Mouse (Mus musculus): ENCODE data around the gene Tcf20.

DNA sequence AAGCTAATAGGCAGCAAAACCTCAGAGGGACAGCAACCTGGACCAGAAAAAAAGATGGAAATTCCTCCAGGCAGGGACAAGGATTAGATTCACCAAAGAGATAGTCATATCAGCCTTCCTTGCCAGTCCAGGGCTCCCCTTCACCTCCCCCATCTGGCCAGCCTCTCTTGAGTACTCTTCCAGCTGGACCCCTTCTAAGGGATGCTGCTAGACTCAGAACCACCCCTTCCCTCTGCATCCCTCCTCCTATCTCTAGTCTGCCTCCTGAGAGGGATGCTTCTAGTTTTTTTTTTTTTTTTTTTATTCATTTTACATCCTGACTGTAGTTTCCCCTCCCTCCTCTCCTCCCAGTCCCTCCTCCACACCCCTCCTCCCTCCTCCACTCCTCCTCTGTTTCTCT lies 8.8 kb upstream of the Tcf20 start:
- TF ChIP-seq POLR2A (IDR thresholded peaks at IDR 0.05; ENCODE audit: control insufficient read depth, extremely low read depth, insufficient read depth, low read length, poor library complexity) (no peak), CTCF (IDR thresholded peaks at IDR 0.05; ENCODE audit: borderline replicate concordance, control insufficient read depth, extremely low read depth, insufficient read depth, low read length, poor library complexity) (no peak)
